Mouse (Mus musculus) kidney, adult 18-20 months (tissue): ENCODE data around the gene Slc25a21.
A peak's percentile ranks its signal among the peaks of the same experiment; 100 is the strongest.

ENCODE experiments used
- DNase-seq: peaks from one replicate; pipeline ENCODE4 v3.0.0; 2021

Gene Slc25a21

GRCm38 (mm10) chr12:57016324-57016723 lies 180.9 kb downstream of the Slc25a21 start:
- no peak for DNase-seq

DNA sequence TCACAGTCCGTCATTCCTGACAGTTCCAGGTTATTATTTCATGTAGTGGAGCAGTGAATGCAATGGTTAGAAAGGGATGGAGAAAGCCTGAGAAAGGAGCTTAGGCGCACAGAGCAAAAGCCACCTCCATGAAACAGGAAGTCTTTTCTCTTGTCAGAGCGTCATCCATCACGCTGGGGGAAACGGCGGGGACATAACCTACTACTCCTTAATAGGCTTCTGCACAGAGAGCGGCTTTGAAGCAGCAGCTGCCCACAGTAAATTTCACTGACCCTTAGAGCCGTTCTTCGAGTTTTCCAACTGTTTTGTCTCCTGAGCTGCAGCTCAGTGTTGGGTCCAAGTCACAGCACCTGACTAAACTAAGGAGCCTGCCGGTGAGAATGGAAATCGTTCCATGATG lies 188.3 kb downstream of the Slc25a21 start:
- DNase-seq: no peak

- DNase-seq: peak; percentile 61
Measured at GRCm38 (mm10) chr12:56986049-56986448, 211.2 kb downstream of the Slc25a21 start.

GRCm38 (mm10) chr12:56982066-56982626 lies 215.1 kb downstream of the Slc25a21 start:
- DNase-seq: no peak

GRCm38 (mm10) chr12:56975256-56975655 lies 222.0 kb downstream of the Slc25a21 start:
- DNase-seq: no peak

- no peak for DNase-seq
Measured at GRCm38 (mm10) chr12:56963236-56963635, 234.0 kb downstream of the Slc25a21 start.

DNA sequence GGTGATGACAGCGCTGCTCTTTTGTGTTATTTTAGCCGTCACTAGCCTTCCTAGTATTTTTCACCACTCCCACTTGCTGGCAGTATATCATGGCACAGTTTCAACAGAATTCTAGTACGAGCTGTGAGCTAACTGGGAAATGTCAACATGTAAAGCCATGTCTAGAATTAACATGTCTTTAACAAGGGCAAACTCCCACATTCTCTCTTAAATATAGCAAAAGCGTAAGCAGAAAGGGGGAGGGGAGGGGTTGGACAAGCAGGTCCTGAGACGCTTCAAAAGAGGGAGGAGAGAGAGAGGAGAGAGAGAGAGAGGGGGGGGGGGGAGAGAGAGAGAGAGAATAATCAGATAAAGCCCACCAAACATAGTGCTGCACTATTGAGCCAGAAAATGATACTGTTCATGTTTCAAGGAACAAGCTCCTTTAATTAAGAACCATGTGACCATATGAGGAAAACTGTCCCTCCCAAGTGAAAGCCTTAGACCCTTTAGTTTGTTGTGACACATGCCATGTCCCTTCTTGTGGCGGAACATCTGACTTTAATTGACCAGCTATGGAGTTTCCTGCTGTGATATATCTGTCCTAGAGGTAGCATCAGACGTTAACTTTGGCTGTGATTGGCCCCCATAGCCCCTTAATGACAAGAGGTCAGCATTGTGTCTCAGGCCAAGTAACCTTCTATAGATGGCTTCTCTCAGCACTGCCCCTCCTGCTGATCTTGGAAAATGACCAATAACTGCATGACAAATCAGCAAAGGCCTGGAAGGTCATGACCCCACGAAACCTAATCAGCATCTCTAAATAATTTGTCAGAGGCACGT lies 237.8 kb downstream of the Slc25a21 start:
- no peak for DNase-seq

GRCm38 (mm10) chr12:56958244-56958643 lies 239.0 kb downstream of the Slc25a21 start:
- DNase-seq: no peak

DNA sequence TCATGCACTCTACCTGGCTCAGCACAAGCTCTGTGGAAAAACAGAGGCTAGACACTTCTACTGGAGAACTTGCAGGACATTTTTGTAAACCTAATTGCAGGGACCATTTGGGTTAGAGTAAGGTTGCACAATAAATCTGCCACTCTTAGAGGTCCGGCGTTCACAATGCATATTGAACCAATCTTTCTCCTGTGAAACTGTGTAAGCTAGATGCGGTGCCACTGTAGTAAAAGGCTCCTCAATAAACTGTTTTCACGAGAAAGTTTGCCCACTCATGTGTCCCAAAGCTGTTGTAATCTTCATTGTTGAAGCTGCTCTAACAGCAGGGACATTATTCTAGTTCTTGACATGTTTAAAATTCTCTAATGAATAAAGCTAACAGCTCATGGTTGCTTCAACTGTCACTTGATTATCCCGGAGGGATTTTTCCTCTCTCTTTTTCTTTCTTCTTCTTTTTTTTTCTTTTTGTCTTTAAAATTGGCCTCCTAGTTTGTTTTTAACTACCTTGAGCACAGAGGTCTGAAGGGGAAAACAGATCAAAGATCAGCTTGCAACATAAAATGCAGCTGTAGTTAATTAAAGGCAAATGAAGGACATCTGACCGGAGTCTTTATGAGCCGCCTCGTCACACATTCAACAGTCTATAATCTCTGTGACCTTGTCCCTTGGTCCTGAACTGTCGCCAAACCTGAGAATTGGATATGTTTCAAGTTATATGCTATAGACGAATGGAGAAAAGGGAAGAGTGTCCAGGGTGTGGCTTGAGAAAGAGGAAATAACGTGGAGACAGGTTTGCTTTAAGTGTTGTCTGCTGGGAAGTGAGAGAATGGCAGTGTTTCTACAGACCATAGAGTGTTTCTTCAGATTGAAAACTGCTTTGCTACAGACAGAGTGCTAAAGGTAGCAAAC lies 245.3 kb downstream of the Slc25a21 start:
- peak; percentile 32 for DNase-seq

DNA sequence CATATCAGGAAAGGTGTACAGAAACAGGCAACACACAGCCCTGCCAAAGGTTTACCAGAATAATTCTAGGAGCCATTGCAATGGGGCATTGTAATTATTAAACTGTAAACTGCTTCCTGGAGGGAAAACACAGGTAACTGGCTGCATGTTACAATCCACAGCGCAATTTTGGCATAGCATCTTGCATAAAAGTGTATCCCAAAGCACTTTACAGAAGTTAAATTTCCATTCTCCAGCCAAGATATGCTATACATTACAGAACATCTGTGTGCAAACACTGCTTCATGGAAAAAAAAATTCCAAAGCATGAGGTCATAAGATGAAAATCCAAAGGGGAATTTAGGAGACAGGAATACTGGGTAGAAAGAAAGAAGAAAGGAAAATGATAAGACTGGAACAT lies 253.0 kb downstream of the Slc25a21 start:
- no peak for DNase-seq

DNA sequence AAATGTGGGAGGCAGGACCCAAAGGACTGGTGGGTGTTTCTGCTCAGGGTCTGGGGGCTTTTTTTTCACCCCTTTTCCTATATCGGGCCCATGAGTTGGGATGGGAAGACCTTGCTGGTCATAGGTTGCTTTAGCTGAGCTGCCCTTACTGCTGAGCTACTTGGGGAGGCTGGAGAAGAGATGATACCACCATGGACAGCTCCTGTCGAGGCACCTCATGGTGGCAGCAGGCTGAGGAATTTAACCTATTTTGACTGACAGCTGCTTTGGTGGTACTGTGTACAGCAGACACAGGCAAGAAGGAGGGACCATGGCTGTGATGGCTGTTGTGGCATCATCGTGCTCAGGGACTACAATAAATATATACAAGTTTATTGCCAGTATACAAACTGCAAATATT lies 256.4 kb downstream of the Slc25a21 start:
- no peak for DNase-seq

GRCm38 (mm10) chr12:56918145-56918544 lies 279.1 kb downstream of the Slc25a21 start:
- no peak for DNase-seq

- peak; percentile 27 for DNase-seq
Measured at GRCm38 (mm10) chr12:56906476-56906875, 290.8 kb downstream of the Slc25a21 start.

GRCm38 (mm10) chr12:56905652-56906305 lies 291.5 kb downstream of the Slc25a21 start:
- peak; percentile 26 for DNase-seq

DNA sequence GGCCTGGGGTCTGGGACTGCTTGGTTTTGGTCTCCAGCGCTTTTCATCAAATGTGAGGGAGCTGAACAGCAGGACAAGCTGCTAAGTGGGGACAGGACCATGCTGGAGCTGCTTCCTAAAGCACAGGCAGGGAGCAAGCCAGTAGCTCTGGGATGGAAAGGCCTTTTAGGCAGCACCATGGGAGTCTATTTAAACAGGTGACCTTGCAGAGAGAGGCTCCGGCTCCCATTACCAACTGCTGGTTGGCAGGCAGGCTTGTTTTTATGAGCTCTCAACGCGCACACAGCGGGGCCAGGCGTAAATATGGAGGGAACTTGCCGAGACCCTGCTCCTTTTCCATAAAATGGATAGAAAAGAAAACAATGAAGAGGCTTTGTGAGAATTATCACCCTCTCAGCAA lies 292.1 kb downstream of the Slc25a21 start:
- no peak for DNase-seq

DNA sequence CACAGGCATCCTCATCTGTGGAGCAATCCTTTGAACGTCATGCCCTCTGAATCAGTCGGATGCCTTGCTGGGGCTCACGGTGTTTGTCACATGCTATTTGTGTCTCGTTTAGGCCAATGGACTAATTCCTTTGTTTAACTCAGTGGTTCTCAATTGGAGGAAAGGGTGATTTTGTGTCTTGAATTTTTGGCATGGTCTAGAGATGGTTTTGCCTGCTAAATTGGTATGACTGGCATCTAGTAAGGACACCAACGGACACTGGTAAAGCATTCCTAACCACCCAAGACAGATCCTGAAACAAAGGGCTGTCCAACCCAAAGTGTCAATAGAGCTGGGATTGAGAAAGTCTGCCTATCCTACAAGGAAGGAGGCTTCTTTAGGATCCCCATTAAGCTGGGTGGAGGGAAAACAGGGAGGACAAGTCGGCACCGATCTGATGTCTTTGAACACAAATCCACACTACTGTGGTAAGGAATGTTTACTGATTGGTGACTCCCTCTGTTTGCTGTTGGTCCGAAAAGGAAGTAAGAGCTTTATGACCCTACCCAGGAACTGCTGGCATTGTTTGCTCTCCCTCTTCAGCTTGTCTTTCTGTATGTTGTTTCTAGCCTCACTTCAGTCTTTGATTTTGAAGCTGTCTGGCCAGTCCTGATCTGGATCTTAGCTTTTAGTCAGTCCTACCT lies 294.4 kb downstream of the Slc25a21 start:
- no peak for DNase-seq

GRCm38 (mm10) chr12:56897976-56898375 lies 299.3 kb downstream of the Slc25a21 start:
- DNase-seq: no peak

- DNase-seq: peak; percentile 35
Measured at GRCm38 (mm10) chr12:56897221-56897937, 299.9 kb downstream of the Slc25a21 start.

DNA sequence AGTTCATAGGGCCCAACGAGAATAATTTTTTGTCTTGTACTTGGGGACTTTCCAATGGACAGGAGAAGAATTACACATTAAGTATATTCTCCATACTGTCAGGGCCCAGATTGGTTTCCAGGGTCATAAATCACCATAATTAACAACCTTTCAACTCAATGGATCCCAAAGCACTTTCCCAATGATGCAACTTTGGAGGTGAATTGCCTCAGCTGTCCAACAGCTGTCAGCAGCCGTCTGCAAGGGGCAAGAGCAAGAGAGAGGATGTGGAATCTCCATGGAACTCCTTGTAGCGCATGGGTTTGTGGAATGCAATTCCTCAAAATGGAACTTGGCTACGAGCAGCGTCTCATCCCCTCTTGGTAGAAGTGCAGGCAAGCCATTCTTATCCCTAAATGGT lies 302.3 kb downstream of the Slc25a21 start:
- no peak for DNase-seq

GRCm38 (mm10) chr12:56890891-56891726 lies 306.2 kb downstream of the Slc25a21 start:
- DNase-seq: no peak

DNA sequence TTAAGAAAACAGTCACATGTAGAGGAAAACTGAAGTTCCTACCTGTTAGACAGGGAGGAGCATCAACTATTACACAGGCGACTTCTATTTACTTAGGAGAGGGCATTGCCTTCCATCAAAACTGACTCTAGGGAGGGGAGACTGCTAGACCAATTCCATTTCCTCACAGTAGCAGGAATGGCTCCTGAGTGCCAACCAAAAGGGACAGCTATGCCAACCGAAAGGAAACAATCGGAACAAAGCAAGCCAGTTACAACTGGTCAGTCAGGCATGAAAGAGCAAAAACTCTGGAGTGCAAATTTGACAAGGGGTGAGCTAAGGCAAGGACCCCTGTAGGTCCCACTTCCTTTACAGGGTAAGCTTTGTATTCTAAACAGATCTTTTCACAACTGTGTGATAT lies 319.5 kb downstream of the Slc25a21 start:
- no peak for DNase-seq
